In genomic region chr2:45112891-45113683, GRCm38 (mm10) we compare ENCODE assay signal across 8 mouse cellular contexts. TPM values are rescaled to one million over a fixed set of nuclear protein-coding genes. Genes with fewer than 3 reads are reported as not detected.
DNase-seq lines count a peak whose midpoint lies in the region; ATAC-seq lines count a peak whose summit lies in the region.

No protein-coding gene starts in this region.

- no peaks in the 10 kb centered on the region for H3K36me3 ChIP-seq in neural tube, embryonic 11.5 days (ENCODE audit: control insufficient read depth, insufficient read depth, low read length)

- peak overlapping the region; percentile 81 for H3K9ac ChIP-seq in neural tube, embryonic 11.5 days (ENCODE audit: low read length)

- no peaks in the 10 kb centered on the region for H3K9me3 ChIP-seq in neural tube, embryonic 11.5 days (ENCODE audit: control insufficient read depth, low read length)

- H3K4me2 ChIP-seq in neural tube, embryonic 11.5 days (ENCODE audit: low read depth), result peak overlapping the region; percentile 71

- ATAC-seq in neural tube, embryonic 11.5 days (ENCODE audit: insufficient read depth, low FRiP score, low TSS enrichment), result no peak

- peaks cover 21% of the 10 kb centered on the region for H3K4me1 ChIP-seq in neural tube, embryonic 11.5 days (ENCODE audit: control insufficient read depth, insufficient read depth, low read length)

- peak; percentile 80 for DNase-seq in layer of hippocampus, adult 9-11 months
- no peak for DNase-seq in layer of hippocampus, adult 8-10 months (ENCODE audit: low spot score in 2 of 2)
- peak; percentile 83 for DNase-seq in embryo, embryonic 11 days
- peak; percentile 75 to 77 for DNase-seq in heart, adult 9 months (ENCODE audit: low spot score in 2 of 2)
- peak; percentile 57 to 63 for DNase-seq in kidney, adult 8-10 months
- peak; percentile 46 to 53 for DNase-seq in lung, adult 18-20 months
- DNase-seq in neural tube, embryonic 11.5 days (ENCODE audit: low spot score), result peak; percentile 72
- DNase-seq in c-Kit-positive CD71-positive TER-119-positive erythroid progenitor cells, embryonic 14.5 days (ENCODE audit: low spot score), result no peak

- WGBS in neural tube, embryonic 11.5 days, result under 1% methylated on average over 23 of the region's 25 CpGs

- H3K27ac ChIP-seq in neural tube, embryonic 11.5 days (ENCODE audit: low read depth, low read length), result peak overlapping the region; percentile 75

- H3K27me3 ChIP-seq in neural tube, embryonic 11.5 days (ENCODE audit: control insufficient read depth, insufficient read depth, low read length), result no peaks in the 10 kb centered on the region

- peak overlapping the region; percentile 96 for H3K4me3 ChIP-seq in neural tube, embryonic 11.5 days (ENCODE audit: low read depth, low read length)

RNA-seq across cellular contexts. Expression of gene Zeb2, which starts 4.1 kb away (rescaled TPM):
- 100 to 1,000 TPM; 346 to 374 (median 360) TPM for total RNA-seq in layer of hippocampus, adult 8-10 months (2022)
- polyA plus RNA-seq in neural tube, embryonic 11.5 days (2014; fragmentation: Nextera tagmentation; extraction: Ambion mirVana), result 48.3 and 55.9 TPM in 2 replicates

Comparison
In these comparisons a context has a peak if more than half of its experiments do, and no peak if none do; other contexts are left out.
1. DNase-seq: peak in layer of hippocampus, adult 9-11 months (single experiment), embryo, embryonic 11 days (single experiment), heart, adult 9 months (2 of 2), kidney, adult 8-10 months (2 of 2), lung, adult 18-20 months (2 of 2) and neural tube, embryonic 11.5 days (single experiment); none in layer of hippocampus, adult 8-10 months (0 of 2) and c-Kit-positive CD71-positive TER-119-positive erythroid progenitor cells, embryonic 14.5 days (single experiment).